Mouse (Mus musculus): ENCODE results near the gene Orai1.

Gene Orai1

GRCm38 (mm10) chr5:123063141-123063540 lies 48.3 kb downstream of the Orai1 start:
- CTCF ChIA-PET = interaction anchor here (0.6 to 0.7 kb wide), 3 partner anchors 44 to 352 kb away, joined by 3 to 11 read pairs (median 3); no protein-coding TSS in a partner anchor

- CTCF ChIA-PET = interaction anchor here (0.6 to 2.1 kb wide), 6 partner anchors 46 to 399 kb away, joined by 3 to 10 read pairs (median 6); partner anchors contain the start of gene Rhof
These were observed 49.3 kb downstream of the Orai1 start for GRCm38 (mm10) chr5:123064207-123064606.

- CTCF ChIA-PET = interaction anchor here (0.6 to 2.7 kb wide), 4 partner anchors 76 to 866 kb away, joined by 3 to 6 read pairs (median 4); no protein-coding TSS in a partner anchor
These were observed 52.6 kb downstream of the Orai1 start for GRCm38 (mm10) chr5:123067395-123067995.

DNA sequence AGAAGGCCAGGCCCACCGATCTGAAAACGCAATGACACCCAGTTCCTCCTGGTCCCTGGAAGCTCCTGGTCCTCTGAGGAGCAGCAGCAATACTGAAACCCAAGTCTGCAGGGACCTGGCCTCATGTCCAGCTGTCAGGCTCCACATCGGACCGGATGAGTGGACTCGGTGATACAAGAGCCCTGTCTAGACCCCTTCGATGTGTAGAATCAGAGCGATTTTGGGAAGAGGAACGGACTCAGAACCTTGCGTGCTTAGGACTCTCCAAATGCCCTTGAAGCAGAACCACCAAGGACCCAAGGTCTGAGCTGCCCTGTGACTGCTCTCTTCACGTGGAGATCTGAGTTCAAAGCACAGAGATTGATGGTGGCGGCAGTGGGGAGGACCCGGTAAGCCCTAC lies 53.2 kb downstream of the Orai1 start, which contains the start of gene Tmem120b:
Gene Tmem120b (plus strand): TSS at position 301 of the 400 bp plus-strand sequence.
- CTCF ChIA-PET = interaction anchor here (0.6 to 2.7 kb wide), 3 partner anchors 63 to 82 kb away, joined by 3 to 6 read pairs (median 3); no protein-coding TSS in a partner anchor

DNA sequence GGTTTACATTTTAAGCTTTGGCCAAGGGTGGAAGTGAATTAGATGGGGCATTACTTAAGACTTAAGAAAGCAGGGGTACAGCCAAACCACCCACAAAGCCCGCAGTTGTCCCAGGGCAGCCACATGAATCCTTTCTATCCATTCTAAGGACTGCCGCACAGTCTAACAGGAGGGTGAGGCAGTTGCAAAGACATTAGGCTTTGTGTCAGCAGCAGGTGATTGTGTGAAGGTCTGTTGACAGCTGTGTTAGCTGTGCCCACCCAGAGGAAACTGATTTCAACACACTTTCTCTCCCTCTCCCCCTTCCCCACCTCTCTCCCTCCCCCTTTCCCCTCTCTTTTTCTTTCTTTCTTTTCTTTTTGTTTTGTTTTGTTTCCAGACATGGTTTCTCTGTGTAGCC lies 53.8 kb downstream of the Orai1 start:
- CTCF ChIA-PET = interaction anchor here (0.6 to 2.7 kb wide), 2 partner anchors 63 to 81 kb away, joined by 3 to 6 read pairs; no protein-coding TSS in a partner anchor

- CTCF ChIA-PET = no interaction called here
These were observed 60.9 kb downstream of the Orai1 start for GRCm38 (mm10) chr5:123075576-123076418.

DNA sequence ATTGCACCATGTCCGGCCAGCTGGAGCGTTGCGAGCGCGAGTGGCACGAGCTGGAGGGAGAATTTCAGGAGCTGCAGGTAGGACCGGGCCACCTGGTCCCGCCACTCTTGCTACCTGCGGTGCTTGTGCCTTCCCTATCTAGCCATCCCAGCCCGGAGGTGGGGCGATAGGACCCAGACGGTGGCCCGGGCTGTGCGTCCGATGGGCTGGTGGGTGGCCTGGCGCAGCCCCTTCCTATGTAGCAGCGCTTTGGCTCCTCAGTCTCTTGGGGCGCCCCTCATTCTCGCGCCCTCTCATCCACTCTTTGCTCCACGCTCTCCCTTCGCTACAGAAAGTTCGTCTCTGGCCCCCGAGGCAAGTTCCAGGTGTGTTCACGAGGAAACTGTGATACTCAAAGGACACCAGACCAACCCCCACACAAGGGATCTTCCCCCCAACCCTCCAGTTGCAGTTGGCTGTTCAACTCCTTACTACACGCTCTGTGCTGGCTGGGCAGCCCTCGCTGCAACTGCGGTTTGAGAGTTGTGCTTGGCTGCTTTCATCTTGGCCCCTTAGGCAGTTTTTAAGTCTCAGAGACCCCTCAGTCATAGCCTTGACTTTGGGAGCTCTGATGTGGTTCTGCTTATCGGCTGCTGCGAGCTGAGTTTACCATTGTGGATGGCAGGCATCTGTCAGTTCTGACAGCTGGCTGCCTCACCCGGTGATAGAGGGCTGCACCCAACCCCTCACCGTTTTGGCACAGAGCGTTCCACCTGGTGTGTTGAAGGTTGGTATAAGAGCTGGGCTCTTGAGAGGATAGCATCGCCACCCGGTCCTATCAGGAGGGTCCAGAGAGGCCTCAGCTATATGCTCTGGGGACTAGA lies 61.8 kb downstream of the Orai1 start:
- CTCF ChIA-PET = interaction anchor here (0.9 kb wide), 1 partner anchor 66 kb away, joined by 4 read pairs; no protein-coding TSS in a partner anchor

- CTCF ChIA-PET = no interaction called here
These were observed 64.7 kb downstream of the Orai1 start for GRCm38 (mm10) chr5:123079568-123079967.

GRCm38 (mm10) chr5:123080041-123080440 lies 65.2 kb downstream of the Orai1 start:
- CTCF ChIA-PET = no interaction called here
